Mouse (Mus musculus): ENCODE data around the gene Olfr875.
"Not testable (repeated sequence)": the region's sequence is repeated elsewhere in the genome, so short reads cannot be mapped to it uniquely, and the experiment has no call there.

The Olfr875 gene

DNA sequence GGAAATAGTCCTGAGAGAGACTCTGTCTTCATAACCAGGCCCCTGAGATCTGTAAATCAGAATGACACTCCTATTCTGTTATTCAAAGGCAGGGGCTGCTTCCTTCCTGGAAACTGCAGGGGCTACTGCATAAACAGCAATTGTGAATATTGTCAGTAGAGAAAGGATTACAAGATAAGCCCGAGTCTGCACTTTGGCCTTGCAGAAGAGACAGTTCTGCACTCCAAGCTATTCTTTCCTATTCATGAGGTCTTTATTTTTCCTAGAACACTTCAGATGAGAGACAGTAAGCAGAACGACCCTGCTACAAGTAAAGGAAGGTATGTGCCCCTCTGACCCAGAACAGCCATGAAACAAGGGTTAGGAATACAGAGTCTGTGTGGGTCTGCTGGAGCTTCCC, at the start of gene Olfr875:
Olfr875 (plus strand) TSS at position 99 of the 400 bp plus-strand sequence.
- no peak for DNase-seq

DNA sequence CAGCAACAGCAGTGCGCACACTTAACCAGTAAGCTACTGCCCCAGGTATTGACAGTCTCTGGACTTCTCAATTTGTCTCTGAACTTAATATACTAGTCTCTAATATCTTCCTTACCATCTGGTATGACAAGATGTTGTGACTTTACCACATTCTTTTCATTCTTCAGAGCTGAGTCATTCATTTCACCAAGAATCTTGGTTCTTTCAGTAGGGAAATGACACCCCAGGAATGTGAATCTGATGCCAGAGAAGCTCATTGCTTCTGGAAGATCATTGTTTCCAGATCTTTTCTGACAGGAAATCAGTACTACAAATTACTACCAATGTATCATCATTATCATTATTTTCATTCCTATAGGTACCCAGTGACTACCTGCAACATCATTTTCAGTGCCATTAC, 37.3 kb upstream of the Olfr875 start:
- DNase-seq, result no peak

DNA sequence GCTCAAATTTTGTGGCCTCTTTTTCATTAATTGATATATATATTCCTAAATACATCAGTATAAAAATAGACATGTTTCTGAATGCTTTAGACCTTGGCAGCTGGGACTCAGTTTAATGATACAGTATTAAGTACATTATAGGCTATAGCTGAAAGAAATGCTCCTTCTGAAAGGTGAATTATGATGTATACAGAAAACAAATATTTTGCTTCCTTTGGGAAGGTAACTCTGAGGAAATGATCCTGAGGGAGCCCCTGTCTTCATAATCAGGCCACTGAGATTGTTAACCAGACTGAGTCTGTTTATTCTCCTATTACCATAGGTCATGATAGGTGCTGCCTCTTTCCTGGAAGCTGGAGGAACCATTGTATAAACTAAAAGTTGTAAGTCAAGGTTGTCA, 26.9 kb upstream of the Olfr875 start, which contains the start of gene Olfr874:
Olfr874 (plus strand) TSS at position 301 of the 400 bp plus-strand sequence.
- DNase-seq, result no peak

DNA sequence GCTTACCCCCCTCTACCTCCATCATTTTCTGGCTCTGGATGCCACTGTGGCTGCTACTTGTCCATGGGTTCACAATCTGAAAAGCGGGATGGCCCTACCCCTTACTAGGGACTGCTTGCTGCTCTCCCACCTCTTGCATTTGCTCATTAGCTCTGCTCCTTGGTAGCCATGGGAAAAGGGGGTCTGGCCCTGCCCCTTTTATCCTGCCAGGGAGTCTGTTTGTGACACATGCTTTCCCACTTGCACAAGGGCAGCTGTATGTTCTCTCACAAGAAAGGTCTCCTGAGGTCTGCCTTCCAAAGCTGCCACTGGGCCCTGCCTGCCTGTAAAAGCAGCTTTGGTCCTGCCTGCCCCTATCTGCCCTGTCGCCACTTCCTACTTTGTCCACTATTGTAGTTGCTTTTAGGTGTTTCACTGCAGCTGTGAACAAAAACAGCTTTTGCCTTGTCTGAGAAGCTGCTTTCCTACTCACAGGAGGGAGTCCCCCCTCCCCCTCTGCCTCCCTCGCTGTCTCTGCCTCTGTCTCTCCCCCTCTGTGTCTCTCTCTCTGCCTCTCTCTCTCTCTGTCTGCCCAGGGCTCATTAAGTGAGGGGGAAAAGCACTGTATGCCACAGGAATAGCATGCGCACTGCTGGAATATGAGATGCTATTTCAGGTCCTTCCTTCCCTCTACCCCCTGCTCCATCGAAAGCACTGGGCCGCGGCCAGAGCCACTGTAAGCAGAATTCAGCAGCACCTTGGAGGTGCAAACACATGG, 21.2 kb upstream of the Olfr875 start:
- no peak for DNase-seq

DNA sequence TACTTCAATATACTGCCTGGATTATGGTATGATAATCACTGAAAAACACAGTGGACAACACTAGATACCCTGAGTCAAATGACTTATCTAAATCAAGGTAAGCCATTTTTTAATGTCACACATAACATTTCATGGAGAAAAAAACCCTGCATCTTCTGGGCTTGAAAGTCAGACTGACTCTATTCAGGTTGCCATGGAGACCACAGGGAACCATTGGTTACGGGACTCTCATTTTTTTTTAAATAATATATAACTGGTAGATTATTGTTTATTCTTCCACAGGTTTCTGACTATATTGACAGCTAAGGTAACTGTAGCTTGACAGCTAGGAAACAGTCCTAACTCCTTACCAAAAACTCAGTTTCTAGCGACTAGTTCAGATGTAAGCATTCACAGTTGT, 20.2 kb upstream of the Olfr875 start:
- DNase-seq, result no peak

DNA sequence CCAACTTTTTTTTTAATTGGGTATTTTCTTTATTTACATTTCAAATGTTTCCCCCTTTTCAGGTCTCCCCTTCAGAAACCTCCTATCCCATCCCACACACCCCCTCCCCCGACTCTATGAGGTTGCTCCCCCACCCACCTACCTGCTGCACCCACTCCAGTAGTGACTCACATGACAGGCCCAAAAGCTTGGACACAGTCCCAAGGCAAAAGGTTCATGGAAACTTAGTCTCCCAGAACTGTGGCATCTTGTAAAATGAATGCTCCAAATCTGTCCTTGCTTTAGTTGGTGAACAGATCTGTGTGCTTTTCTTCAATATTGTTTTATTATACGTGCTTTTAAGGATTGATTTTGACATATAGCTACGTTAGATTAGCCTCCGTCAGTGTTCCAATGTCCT, 19.7 kb upstream of the Olfr875 start:
- DNase-seq, result no peak

DNA sequence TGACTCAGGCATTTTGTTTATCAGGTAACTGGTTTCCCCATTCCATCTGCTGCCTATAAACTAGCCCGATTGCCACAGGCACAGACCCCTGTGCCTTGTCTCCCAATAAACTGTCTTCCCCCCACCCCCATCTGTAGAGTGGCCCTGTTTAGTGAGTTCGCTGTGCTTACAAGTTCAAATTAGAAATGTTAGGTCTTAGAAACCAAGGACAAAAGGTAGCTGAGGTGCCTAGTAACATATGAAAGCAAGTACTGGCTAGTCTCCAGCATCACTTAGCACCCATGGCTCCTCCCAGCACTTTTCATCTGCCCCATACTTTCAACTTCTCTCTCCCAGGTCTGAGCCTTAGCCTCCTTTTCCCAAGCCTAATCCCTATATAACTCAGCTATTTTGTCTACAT, 9.9 kb upstream of the Olfr875 start:
- DNase-seq, result no peak

- no peak for DNase-seq
These were observed 9.1 kb upstream of the Olfr875 start for GRCm38 (mm10) chr9:37762541-37762940.

DNA sequence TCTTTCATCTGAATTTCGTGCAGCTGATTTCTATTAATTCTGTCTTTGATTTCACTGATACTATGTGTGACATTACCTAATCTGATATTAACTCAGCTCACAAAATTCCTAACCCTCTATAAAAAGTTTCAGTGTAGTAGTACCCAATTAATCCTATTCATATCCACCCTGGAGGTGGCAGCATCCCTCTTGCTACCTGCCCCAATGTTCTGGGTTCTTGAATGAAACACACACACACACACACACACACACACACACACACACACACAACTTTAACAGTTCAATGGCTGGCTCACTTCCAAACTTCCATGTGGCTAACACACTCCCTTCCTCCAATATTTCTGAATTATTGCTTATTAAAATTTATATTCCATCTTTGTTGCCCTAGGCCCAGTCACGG, 996 bp upstream of the Olfr875 start:
- no peak for DNase-seq

- no peak for DNase-seq
These were observed 11.2 kb downstream of the Olfr875 start for GRCm38 (mm10) chr9:37782766-37783260.

- DNase-seq, result not testable (repeated sequence)
These were observed 12.0 kb downstream of the Olfr875 start for GRCm38 (mm10) chr9:37783394-37784387.

- no peak for DNase-seq
These were observed 14.8 kb downstream of the Olfr875 start for GRCm38 (mm10) chr9:37786411-37786810.

GRCm38 (mm10) chr9:37802055-37802454, 30.4 kb downstream of the Olfr875 start:
- no peak for DNase-seq

GRCm38 (mm10) chr9:37802731-37803130, 31.1 kb downstream of the Olfr875 start, which contains the start of gene Olfr876:
Olfr876 (plus strand) TSS chr9:37803031.
- DNase-seq, result no peak

GRCm38 (mm10) chr9:37807235-37807634, 35.6 kb downstream of the Olfr875 start:
- DNase-seq, result no peak

GRCm38 (mm10) chr9:37808456-37808855, 36.8 kb downstream of the Olfr875 start:
- no peak for DNase-seq

GRCm38 (mm10) chr9:37808976-37809375, 37.3 kb downstream of the Olfr875 start:
- no peak for DNase-seq

DNA sequence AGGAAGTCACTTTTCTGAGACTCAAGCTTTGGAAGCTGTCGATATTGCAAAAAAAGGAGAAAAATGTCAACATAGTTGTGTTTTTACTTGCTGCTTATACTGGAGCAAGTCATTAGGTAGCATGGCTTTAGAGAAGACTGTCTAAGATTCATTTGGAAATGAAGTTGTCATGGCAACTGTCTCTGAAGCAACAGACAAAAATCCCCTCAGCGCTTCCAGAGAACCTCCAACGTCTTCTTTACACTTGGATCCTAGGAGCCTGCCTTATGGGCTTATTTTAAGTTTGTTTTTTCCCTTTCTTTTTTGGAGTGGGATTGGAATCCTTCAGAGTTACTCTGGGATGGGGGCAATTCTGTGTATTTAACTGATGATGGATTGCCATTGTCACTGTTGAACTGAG, 43.0 kb downstream of the Olfr875 start:
- no peak for DNase-seq

Data from cerebellum, postnatal 36 days (tissue).